Mouse (Mus musculus) naive thymus-derived CD4-positive, alpha-beta T cell, adult 2 months (primary cell): Measurements from ENCODE around the gene Gm14409.
"Not testable (repeated sequence)": the region's sequence is repeated elsewhere in the genome, so short reads cannot be mapped to it uniquely, and the experiment has no call there.

Source experiments
- DNase-seq: peaks from one replicate; pipeline ENCODE4 v3.0.0-alpha.2; 2011; ENCODE audit warnings: low read depth

Gene Gm14409

DNA sequence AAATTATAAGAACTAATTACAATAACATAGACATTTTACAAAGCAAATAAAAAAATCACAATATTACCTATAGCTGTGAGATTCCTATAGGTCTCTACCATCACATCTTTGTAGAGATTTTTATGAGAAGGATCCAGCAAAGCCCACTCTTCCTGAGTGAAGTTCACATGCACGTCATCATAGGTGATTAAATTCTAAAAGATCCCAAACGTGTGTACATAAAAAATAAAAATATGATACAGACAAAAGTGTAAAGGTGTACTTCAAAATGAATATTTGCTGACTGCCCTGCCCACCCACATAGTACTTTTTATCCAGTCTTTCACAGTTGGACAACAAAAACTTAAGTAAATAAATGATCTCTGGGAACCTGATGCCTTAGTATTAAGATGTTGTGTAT lies at the start of gene Gm14409:
Gene Gm14409 (minus strand): TSS at position 101 of the 400 bp plus-strand sequence.
- DNase-seq: not testable (repeated sequence)

DNA sequence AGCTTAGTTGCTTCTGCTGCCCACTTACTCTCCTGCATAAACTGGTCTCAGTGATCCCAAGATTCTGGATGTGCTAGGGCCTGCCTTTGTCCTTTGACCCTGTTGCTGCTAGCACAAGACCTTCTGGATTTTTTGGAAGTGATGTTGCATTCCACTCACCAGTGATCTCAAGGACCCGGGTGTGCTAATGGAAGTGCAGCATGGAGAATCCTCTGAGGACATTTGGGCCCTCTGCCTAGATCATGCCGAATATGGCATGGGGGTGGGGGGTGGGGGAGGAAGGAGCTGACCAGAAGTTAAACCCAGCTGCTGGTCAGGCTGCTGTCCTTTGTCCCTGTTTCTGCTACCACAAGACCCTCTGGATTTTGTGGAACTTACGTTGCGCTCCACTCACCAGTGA lies 42.8 kb upstream of the Gm14409 start:
- DNase-seq: not testable (repeated sequence)

DNA sequence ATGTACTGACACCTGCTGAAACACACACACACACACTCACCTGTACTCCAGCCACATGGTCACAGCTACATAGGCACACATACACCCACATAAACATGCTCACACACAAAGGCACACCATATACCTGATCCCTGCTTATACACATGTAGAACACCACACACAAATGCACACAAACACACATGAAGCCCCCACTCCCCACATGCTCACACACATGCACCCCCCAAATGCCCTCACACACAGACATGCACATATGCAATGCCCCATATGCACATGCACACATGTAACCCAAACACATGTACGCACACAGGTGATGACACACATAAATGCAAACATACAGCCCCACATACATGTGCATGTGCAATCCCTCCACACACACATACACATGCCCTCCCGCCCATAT lies 38.1 kb upstream of the Gm14409 start:
- not testable (repeated sequence) for DNase-seq

DNA sequence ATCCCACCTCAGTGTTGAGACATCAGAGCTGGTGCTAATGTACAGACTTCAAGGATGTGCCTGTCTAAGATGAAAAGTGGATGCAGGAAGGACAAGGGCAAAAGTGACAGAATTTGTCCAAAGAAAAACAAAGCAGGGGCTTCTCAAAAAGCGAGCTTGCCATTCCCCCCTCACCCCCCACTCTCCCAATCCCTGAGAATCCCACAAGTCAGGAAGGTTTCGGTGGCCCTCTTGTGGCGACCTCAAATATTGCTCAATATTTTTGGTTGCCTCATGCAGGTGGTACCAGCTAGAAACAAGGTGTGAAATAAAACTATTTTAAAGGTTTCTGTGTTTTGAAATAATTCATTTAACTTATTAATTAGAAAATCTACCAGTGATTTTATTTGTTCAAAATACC lies 16.9 kb upstream of the Gm14409 start:
- not testable (repeated sequence) for DNase-seq

DNA sequence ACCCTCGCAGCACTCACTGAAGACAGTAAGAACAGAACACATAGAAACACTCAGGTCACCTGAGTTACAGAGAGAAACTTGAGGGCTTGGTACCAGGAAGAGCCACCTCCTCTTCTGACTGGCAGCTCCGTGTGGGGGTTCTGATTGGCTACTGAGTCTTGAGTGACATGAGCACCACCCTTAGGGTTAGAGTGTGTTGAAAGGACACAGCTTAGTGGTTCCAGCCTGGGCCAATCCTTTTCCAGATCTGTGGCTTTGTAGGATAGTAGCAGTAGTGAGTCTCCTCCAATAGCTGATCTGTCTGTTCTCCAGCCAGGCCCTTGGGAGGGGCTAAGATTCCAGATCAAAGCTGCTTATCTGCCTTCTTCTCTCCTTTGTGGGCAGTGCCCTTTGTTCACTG lies 10.9 kb upstream of the Gm14409 start:
- not testable (repeated sequence) for DNase-seq

DNA sequence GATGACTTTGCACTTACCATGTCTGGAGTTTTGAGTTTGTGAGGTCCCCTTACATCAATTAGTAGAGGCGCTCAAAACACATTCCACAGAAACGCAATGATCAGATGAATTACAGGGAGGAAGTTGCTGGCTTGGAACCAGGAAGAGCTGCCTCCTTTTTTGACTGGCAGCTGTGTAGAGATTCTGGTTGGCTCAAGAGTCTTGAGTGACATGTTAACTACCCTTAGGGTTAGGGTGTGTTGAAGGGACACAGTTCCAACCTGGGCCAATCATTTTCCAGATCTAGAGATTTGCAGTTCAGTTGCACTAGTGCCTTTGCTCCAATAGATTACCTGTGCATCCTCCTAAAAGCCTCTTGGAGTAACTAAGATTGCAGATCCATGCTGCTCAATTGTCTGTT lies 5.4 kb upstream of the Gm14409 start:
- not testable (repeated sequence) for DNase-seq

- DNase-seq: not testable (repeated sequence)
These were observed 19.4 kb downstream of the Gm14409 start for GRCm38 (mm10) chr2:177247449-177247848.

DNA sequence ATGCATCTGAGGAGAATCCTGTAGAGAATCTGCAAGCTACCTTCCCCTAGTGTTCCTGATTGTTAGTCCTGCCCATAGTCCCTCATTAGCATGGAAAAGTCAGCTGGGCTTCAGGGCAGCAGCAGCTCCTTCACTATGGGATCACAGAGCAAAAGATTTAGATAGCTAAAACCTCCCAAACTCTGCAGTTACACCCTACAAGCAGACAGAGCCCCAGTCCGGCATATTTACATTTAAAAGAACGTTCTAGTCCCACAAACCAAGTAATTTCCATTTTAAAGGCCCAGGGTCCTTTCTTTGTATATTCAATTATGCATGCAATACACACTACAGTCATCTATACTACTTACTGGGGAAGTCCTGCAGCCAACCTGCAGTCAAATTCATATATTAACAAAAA lies 36.4 kb downstream of the Gm14409 start:
- not testable (repeated sequence) for DNase-seq
